Mouse (Mus musculus) right cerebral cortex, postnatal 14 days (tissue): ENCODE measurements around the gene Sh3bp2.
"Not testable (repeated sequence)": the region's sequence is repeated elsewhere in the genome, so short reads cannot be mapped to it uniquely, and the experiment has no call there.

Experiments
- DNase-seq: peaks from one replicate; pipeline ENCODE4 v3.0.0; 2022

The Sh3bp2 gene

GRCm38 (mm10) chr5:34573268-34574221 is 47.9 kb downstream of the Sh3bp2 start, which contains the start of gene Add1:
Add1 (plus strand) TSS chr5:34573664.
- DNase-seq: peak; percentile 90

GRCm38 (mm10) chr5:34574721-34575120 is 49.1 kb downstream of the Sh3bp2 start:
- DNase-seq: no peak

- no peak for DNase-seq
Measured at GRCm38 (mm10) chr5:34576286-34576685, 50.6 kb downstream of the Sh3bp2 start.

GRCm38 (mm10) chr5:34578038-34578655 is 52.5 kb downstream of the Sh3bp2 start:
- no peak for DNase-seq

- DNase-seq: no peak
Measured at GRCm38 (mm10) chr5:34579377-34579776, 53.7 kb downstream of the Sh3bp2 start.

GRCm38 (mm10) chr5:34581671-34582313 is 56.2 kb downstream of the Sh3bp2 start:
- peak; percentile 42 for DNase-seq

- DNase-seq: no peak
Measured at GRCm38 (mm10) chr5:34582314-34582675, 56.7 kb downstream of the Sh3bp2 start.

- DNase-seq: no peak
Measured at GRCm38 (mm10) chr5:34585216-34585615, 59.6 kb downstream of the Sh3bp2 start.

GRCm38 (mm10) chr5:34587881-34588280 is 62.2 kb downstream of the Sh3bp2 start:
- no peak for DNase-seq

GRCm38 (mm10) chr5:34590059-34590458 is 64.4 kb downstream of the Sh3bp2 start:
- DNase-seq: no peak

GRCm38 (mm10) chr5:34590702-34591101 is 65.1 kb downstream of the Sh3bp2 start:
- DNase-seq: no peak

- DNase-seq: no peak
Measured at GRCm38 (mm10) chr5:34591388-34592004, 65.9 kb downstream of the Sh3bp2 start.

GRCm38 (mm10) chr5:34592224-34592623 is 66.6 kb downstream of the Sh3bp2 start:
- DNase-seq: not testable (repeated sequence)

GRCm38 (mm10) chr5:34592666-34593065 is 67.0 kb downstream of the Sh3bp2 start:
- no peak for DNase-seq

- no peak for DNase-seq
Measured at GRCm38 (mm10) chr5:34593202-34593727, 67.6 kb downstream of the Sh3bp2 start.

GRCm38 (mm10) chr5:34604576-34604975 is 78.9 kb downstream of the Sh3bp2 start:
- no peak for DNase-seq

GRCm38 (mm10) chr5:34607100-34607880 is 81.7 kb downstream of the Sh3bp2 start:
- DNase-seq: no peak

GRCm38 (mm10) chr5:34608226-34608625 is 82.6 kb downstream of the Sh3bp2 start:
- DNase-seq: no peak

GRCm38 (mm10) chr5:34609966-34610365 is 84.3 kb downstream of the Sh3bp2 start:
- DNase-seq: no peak
